Mouse (Mus musculus): ENCODE measurements at regions not wholly inside any gene's neighbourhood (a gene's known extent, or its start where the extent isn't known, plus 50 kb on each side); places are given as distances from the start of the nearest gene placed in this dataset.
"Not testable (repeated sequence)": the region's sequence is repeated elsewhere in the genome, so short reads cannot be mapped to it uniquely, and the experiment has no call there.

DNA sequence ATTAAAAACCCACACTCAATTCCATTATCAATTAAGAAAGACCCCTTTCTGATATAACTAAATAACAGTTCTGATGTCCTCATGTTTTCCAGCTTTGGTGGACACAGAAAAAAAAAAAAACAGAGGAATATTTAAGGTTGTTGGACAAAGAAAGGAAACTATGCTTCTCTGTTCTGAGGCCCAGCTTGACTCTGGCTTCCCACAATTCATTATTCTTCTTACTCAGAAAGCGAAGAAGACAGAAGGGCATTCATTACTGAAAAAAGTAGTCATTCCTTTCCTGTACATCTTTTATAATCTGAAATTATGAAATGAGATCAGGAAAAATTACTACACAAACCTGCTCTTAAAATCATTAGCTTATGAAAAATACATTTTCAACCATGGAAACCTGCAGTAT is 263.2 kb upstream of the 1700008P02Rik start:
- no peak for DNase-seq (ENCODE audit: low spot score)

DNA sequence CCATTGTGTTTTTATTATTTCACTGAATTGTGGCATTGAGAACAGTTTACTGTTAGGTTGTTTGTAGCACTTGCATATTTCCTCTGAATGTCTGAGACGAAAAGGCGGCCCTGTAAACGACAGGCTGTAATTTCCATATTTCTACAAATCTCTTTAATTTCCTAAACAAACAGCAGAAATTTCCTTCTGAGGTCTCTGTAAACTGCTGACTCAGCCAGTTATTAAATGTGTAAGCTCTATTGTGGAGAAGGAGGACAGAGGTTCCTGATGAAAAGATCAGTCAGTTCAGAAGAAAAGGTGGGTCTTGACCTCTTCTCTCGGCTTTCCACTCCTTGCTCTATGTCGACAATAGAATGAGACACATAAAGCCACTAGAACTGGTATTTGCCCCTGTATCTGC is 256.0 kb upstream of the 1700008P02Rik start:
- DNase-seq (ENCODE audit: low spot score), result no peak

DNA sequence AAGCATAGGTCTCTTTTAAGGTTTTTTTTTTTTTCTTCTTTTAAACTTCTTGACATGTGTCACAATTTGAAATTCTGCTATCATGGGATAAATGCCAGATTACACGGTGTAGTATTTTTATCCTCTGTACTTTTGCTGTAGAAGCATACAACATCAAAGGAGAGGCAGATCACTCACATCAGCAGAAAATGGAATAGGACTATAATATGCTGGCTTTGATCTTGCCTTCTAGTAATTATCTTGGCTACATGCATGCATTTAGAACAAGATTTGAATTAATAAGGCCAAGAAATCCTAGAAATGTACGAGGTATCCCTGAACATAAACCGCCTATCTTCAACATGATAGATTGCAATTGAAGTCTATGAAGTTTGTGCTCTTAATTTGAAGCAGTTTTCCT is 251.9 kb upstream of the 1700008P02Rik start:
- no peak for DNase-seq (ENCODE audit: low spot score)

- no peak for DNase-seq (ENCODE audit: low spot score)
These were observed 251.5 kb upstream of the 1700008P02Rik start for GRCm38 (mm10) chr3:6871752-6872151.

DNA sequence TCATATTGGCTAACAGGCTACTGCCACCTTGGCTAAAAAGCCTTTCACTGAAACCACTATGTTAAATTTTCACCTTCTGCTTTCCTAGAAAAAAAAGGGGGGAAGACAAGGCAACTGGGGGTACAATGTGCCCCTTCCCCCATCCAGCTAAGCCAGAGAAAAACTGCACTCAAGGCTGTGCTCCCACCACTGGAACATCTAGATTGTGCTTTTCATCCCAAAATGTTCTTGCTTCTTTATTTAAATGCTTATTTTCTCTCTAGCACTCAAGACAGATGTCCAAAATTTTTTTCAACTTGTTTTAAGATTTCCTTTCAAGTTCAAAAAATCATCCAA is 245.9 kb upstream of the 1700008P02Rik start:
- DNase-seq (ENCODE audit: low spot score), result no peak

DNA sequence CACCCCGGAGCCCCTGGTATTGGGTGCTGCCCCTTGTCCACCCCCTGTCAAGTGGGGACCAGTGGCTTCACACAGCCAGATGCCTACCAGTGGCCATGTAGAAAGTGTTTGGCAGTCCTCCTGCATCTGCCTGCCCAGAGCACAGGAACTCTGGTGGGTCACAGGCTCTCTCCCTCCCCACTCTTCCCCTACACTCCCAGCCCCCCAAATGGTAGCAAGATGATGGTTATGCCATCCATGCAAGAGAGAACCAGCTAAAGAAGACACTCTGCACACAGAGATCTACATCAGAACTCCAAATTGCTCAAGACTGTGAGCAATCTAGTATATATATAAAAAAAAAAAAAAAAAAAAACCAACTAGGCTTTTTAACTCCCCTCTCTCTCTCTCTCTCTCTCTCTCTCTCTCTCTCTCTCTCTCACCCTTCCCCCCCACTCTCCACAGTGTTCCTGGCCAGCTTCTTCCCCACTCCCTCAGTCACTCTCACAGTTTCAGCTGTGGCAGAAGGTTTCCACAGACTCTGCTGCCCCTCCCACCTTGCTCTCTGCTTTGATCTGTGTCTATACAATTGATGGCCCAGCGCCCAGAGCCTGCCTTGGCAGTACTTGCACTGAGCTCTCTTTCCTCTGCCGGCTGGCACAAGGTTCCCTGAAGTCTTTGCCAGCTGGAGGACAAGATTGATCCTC is 245.4 kb upstream of the 1700008P02Rik start:
- no peak for DNase-seq (ENCODE audit: low spot score)

DNA sequence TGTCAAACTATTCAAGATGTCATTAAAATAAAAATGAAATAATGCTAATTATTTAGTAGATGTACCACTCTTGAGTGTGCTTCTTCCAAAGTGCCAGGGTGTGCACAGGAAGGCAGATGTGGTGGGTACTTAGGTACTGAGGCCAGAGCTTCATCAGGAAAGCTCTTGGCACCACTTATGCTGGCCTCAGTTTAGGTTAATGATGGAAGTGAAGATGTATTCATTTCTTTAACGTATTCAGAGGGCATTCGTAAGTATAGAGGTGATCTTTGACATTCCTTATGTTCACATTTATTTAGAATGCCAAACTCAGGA is 239.6 kb upstream of the 1700008P02Rik start:
- DNase-seq (ENCODE audit: low spot score), result no peak

DNA sequence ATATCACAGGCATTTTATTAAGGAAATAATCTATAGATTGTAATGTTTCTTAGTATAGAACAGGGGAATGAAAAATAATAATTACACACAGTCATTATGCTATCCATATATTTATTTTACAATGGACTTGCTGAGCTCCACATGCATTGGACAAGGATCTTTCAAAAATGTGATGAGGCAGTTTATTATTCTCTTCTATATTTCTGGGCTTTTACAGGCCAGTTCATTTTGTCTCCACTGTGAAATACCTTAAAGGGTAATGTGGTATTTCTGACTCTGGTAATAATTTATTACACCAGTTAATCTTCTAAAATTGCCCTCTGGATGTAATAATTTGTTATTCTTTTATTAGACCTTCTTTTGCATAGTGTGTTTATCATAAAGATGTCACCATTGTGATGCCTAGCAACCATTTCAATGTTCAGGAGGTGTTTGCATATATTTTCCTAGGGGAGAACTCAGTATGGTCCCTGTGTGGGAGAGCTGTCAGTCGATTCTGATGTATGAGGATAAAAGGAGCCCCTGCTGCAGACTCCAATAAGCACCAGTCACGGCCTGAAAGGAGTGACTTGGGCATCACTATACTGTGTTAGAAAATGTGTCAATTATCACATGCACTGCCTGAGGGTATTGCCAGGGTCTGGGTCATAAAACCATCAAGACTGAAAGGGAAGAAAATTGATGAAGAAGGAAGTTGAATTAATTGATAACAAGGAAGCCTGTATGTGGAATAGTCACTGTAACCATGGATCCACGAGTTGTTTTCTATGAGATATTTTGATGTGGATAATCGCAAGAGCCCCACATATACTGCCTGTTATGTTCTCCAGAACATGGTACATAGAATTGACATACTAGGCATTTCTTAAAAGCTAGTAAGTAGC is 239.0 kb upstream of the 1700008P02Rik start:
- DNase-seq (ENCODE audit: low spot score), result no peak

- no peak for DNase-seq (ENCODE audit: low spot score)
These were observed 199.1 kb upstream of the 1700008P02Rik start for GRCm38 (mm10) chr3:6819332-6819731.

DNA sequence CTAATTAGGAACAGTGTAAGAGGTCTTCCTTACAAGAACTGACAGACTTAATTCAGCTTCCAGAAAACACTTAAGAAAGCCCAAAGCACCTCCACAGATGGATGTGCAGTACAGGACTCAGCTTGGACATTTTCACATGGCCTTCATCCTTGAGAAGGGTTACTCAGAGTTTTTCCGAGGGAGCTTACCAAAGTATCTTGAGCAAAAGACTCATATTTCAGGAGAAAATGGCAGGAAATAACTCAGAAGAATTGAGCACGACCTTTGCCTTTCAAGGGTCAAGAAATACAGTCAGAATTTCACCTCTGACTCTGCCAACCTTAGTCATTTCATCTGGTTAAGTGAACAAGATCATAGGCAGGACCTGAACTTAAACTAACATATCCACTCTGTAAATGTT is 192.1 kb upstream of the 1700008P02Rik start:
- DNase-seq (ENCODE audit: low spot score), result no peak

- no peak for DNase-seq (ENCODE audit: low spot score)
These were observed 189.2 kb upstream of the 1700008P02Rik start for GRCm38 (mm10) chr3:6809381-6809950.

DNA sequence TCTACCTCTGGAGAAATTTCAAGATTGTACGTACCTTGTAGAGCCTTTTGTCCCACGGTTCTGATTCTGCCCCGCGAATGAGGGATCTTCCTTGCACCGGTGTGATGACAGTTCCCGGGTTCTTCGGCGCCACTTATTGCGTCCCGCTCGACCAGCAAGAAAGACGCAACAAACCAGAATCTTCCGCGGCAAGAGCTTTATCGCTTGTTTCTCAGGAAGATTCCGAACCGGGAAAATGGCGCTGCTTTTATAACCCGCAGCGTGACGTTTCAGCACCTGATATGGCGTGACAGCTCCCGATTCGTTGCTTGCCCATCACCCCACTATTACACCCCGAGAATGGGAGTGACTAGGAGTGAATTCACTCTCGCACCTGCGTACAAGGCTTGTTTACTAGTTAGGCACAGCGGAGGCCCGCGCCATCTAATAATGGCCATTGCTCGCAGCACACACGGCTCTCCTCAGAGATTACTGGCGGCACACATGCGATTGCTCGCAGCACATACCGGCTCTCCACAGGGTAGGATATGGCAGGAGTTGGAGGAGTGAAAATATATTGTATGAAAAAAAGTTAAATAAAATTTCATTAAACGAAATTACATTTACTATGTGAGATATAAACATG is 180.0 kb upstream of the 1700008P02Rik start:
- not testable (repeated sequence) for DNase-seq (ENCODE audit: low spot score)

- DNase-seq (ENCODE audit: low spot score), result no peak
These were observed 148.3 kb upstream of the 1700008P02Rik start for GRCm38 (mm10) chr3:6768506-6768905.

GRCm38 (mm10) chr3:6768085-6768484 is 147.8 kb upstream of the 1700008P02Rik start:
- DNase-seq (ENCODE audit: low spot score), result not testable (repeated sequence)

DNA sequence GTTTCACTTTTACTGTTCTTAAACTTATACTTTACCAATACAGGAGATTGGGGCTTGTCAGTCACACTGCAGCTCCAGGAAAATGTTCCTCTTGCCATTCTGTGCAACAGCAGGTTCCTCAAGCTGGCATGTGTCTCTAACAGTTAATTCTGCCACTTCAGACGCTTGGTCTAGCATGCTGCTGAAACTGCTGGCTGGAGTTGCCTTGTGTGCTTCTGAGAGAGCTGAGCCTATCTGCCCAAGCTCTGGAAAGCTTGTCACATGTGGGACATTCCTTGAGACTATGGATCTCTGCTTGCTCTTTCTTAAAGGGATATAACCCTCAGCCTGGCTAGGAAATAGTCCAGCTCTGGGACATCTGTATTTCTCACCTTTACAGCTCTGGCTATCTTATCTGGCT is 138.9 kb upstream of the 1700008P02Rik start:
- no peak for DNase-seq (ENCODE audit: low spot score)

GRCm38 (mm10) chr3:6757562-6757961 is 137.3 kb upstream of the 1700008P02Rik start:
- DNase-seq (ENCODE audit: low spot score), result no peak

DNA sequence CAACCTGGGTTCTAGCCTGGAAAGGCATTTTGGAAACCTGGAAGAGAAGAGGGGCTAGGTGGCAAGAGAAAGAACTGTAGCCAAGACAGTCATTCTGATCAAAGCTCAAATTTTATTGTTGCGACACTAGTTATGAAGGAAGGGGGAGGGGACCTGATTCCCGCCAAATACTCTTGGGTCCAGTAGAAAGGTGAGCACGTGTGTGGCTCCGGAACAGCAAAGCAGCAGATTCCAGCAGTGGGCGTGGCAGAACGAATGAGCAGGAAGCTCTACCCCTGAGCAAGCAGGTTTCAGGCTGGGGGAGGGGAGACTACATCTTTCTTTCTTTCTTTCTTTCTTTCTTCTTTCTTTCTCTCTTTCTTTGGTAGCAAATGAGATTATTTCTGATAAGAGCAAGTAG is 130.5 kb upstream of the 1700008P02Rik start:
- not testable (repeated sequence) for DNase-seq (ENCODE audit: low spot score)

GRCm38 (mm10) chr3:6731372-6732297 is 111.4 kb upstream of the 1700008P02Rik start:
- DNase-seq (ENCODE audit: low spot score), result no peak

GRCm38 (mm10) chr3:6730066-6730465 is 109.8 kb upstream of the 1700008P02Rik start:
- no peak for DNase-seq (ENCODE audit: low spot score)

DNA sequence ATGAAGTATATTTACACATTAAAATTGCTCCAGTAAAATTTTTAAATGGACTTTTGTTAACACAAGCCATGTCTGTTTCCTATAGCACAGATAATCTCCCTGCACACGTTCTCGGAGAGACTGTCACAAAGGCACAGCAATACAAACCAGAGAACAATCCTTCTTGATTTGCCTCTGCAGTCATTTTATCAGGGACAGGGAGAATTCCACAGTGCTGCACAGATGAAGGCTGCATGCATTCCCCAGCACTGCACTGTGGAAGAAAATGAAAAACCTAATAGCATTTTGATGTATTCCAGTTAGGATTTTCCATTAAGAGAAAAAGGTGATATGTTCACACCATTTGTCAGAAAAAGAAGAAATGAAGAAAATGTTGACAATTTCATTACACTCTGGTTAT is 63.4 kb upstream of the 1700008P02Rik start:
- no peak for DNase-seq (ENCODE audit: low spot score)

DNA sequence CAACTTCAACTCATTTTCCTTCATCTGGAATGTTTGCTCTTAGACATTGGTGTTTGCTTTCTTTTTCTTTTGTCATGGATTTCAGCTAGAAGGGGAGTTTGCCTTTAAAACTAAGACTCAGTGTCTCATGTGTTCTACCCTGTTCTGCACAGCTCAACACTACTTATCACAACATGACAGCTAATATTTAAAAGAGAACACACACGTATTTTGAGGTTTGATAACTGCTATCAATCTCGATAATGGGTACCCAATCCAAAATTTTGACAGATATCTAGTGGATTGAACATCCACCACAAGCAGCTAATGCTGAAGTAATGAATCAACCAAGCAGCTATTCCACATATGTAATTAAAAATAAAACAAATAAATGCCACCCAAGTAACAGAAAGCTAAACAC is 61.2 kb upstream of the 1700008P02Rik start:
- DNase-seq (ENCODE audit: low spot score), result no peak

DNA sequence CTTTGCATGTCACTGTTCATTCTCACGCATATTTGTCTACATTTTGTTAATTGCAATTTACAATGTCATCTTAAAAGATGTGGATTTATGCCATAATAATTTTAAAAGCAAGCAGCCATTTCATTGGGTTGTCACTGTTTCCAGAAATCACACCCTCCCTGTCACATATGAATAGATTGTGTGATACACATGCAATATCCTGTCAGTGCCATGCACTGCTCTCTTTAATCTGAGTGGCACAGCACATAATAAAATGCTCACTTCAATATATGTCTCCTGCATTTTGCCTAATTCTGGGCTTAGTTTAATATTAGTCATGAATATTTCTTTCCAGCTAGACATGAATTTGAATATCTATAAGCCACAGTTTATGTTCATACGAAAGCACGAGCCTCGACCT is 56.1 kb upstream of the 1700008P02Rik start:
- DNase-seq (ENCODE audit: low spot score), result no peak
